Mouse (Mus musculus): Measurements from ENCODE around the gene Dnah17. TPM values are rescaled to one million over a fixed set of nuclear protein-coding genes. Genes with fewer than 3 reads are reported as not detected.

Gene Dnah17
- polyA plus RNA-seq, 1 experiment from 2014 or later, result 0.23 TPM

DNA sequence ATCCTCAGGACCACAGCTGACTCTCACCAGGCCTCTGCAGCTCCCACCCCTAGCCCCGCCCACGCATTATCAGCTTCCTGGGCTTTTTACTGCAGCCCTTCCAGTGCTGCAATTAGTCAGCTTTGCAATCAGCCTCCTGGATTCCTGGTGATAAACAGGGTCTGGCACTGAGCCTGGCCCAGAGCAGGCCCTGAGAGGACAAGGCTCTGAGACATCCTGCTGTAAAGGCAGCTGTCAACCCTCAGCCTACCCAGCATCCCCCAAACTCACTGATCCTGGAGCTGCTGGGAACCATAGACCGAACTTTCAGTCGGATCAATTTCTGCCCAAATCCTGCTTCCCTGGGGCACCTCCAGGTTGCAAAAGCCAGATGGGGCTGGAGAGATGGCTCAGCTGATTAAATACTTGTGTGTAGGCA lies 3.3 kb upstream of the Dnah17 start:
- WGBS, result 43% methylated on average over 4 of the region's 4 CpGs
- no peak overlapping the region for H3K4me2 ChIP-seq (ENCODE audit: low read length)
- H3K4me3 ChIP-seq (ENCODE audit: low read length), result no peak overlapping the region
- ATAC-seq, result peak; percentile 48; the same call in 1 of the 2 replicates
- peaks cover under 1% of the 10 kb centered on the region; the same call in 1 of the 2 replicates for H3K9me3 ChIP-seq (ENCODE audit: control insufficient read depth, low read length)
- no peaks in the 10 kb centered on the region for H3K36me3 ChIP-seq (ENCODE audit: control insufficient read depth, insufficient read depth, low read length)
- no peak overlapping the region for H3K9ac ChIP-seq (ENCODE audit: low read depth, low read length)
- no peaks in the 10 kb centered on the region for H3K27me3 ChIP-seq (replicated peaks; ENCODE audit: control insufficient read depth, insufficient read depth, low read length)
- H3K27ac ChIP-seq (ENCODE audit: low read depth, low read length), result peak overlapping the region; percentile 2; the same call in 1 of the 2 replicates
- no peaks in the 10 kb centered on the region; the same call in 1 of the 2 replicates for H3K4me1 ChIP-seq (ENCODE audit: control insufficient read depth, insufficient read depth, low read depth, low read length)

DNA sequence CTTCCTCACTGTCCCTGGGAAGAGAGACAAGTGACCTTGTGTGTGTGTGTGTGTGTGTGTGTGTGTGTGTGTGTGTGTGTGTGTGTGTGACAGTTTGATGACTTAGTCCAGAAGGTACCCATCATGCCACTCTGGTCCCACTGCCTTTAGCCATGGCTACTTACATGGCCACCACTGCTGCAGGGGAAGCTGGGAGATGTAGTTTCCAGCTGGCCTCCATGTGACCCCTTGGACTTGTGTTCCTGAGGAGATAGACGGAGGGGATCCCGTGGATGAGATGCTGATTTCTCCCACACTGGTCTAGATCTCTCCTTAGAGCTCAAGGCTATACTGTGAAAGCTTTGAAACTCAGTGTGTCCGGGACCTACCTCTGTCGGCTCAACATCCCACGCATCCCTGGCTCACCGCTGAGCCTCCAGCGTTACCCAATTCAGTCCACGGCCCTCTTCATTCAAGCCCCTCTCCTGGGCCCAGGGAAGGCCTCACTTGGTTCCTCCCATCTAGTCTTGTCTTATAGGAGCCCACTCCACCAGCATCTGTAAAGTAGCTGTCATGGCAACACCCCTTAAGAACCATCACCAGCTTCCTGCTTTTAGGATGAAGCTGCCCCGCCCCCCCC lies 2.8 kb upstream of the Dnah17 start:
- Histone ChIP-seq H3K4me3 (ENCODE audit: low read length) (no peak overlapping the region), H3K36me3 (ENCODE audit: control insufficient read depth, insufficient read depth, low read length) (no peaks in the 10 kb centered on the region), H3K27ac (ENCODE audit: low read depth, low read length) (no peak overlapping the region), H3K4me2 (ENCODE audit: low read length) (no peak overlapping the region), H3K27me3 (replicated peaks; ENCODE audit: control insufficient read depth, insufficient read depth, low read length) (no peaks in the 10 kb centered on the region), H3K9me3 (ENCODE audit: control insufficient read depth, low read length) (no peaks in the 10 kb centered on the region), H3K9ac (ENCODE audit: low read depth, low read length) (no peak overlapping the region), H3K4me1 (ENCODE audit: control insufficient read depth, insufficient read depth, low read depth, low read length) (no peaks in the 10 kb centered on the region; the same call in 1 of the 2 replicates)
- 61% methylated on average over 8 of the region's 9 CpGs for WGBS
- peak; percentile 30; the same call in 1 of the 2 replicates for ATAC-seq

- WGBS, result 80% methylated on average over 8 of the region's 8 CpGs
These were observed 1.7 kb upstream of the Dnah17 start for GRCm38 (mm10) chr11:118132136-118132535.

GRCm38 (mm10) chr11:118129812-118130211 lies 622 bp downstream of the Dnah17 start:
- no peaks in the 10 kb centered on the region for H3K36me3 ChIP-seq (ENCODE audit: control insufficient read depth, insufficient read depth, low read length)
- no peak for ATAC-seq

More at GRCm38 (mm10) chr11:118132136-118132535, 1.7 kb upstream of the Dnah17 start:
- Histone ChIP-seq H3K4me1 (ENCODE audit: control insufficient read depth, insufficient read depth, low read depth, low read length) (no peaks in the 10 kb centered on the region; the same call in 1 of the 2 replicates), H3K4me2 (ENCODE audit: low read length) (no peak overlapping the region), H3K27ac (ENCODE audit: low read depth, low read length) (no peak overlapping the region), H3K9me3 (ENCODE audit: control insufficient read depth, low read length) (no peaks in the 10 kb centered on the region), H3K4me3 (ENCODE audit: low read length) (no peak overlapping the region), H3K27me3 (replicated peaks; ENCODE audit: control insufficient read depth, insufficient read depth, low read length) (no peaks in the 10 kb centered on the region), H3K9ac (ENCODE audit: low read depth, low read length) (no peak overlapping the region), H3K36me3 (ENCODE audit: control insufficient read depth, insufficient read depth, low read length) (no peaks in the 10 kb centered on the region)
- ATAC-seq, result no peak

DNA sequence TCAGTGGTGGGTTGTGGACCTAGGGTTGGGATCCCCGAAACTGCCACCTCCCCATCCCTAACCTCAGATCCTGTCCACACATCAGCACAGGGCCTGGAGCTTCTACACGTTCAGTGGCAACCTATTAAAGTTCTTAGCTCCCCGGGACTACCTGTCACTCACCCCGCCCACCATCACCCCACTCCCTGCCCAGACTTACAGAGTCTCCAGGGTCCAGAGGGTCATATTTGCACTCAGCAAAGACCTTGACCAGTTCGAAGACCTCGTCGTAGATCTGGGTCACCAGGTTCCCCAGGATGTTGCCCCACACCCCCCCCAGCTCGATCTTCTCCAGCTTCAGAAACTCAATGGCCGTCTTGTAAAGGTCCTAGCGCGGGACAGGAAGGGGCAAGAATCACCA lies 8.8 kb downstream of the Dnah17 start:
- no peak for ATAC-seq
- Histone ChIP-seq H3K4me1 (ENCODE audit: control insufficient read depth, insufficient read depth, low read depth, low read length) (no peaks in the 10 kb centered on the region), H3K4me2 (ENCODE audit: low read length) (no peak overlapping the region), H3K9me3 (ENCODE audit: control insufficient read depth, low read length) (no peaks in the 10 kb centered on the region), H3K27me3 (replicated peaks; ENCODE audit: control insufficient read depth, insufficient read depth, low read length) (no peaks in the 10 kb centered on the region), H3K4me3 (ENCODE audit: low read length) (no peak overlapping the region), H3K9ac (ENCODE audit: low read depth, low read length) (no peak overlapping the region), H3K36me3 (ENCODE audit: control insufficient read depth, insufficient read depth, low read length) (no peaks in the 10 kb centered on the region), H3K27ac (ENCODE audit: low read depth, low read length) (no peak overlapping the region)
- WGBS, result 91% methylated on average over 11 of the region's 11 CpGs

More at GRCm38 (mm10) chr11:118129812-118130211, 622 bp downstream of the Dnah17 start:
- no peak overlapping the region for H3K9ac ChIP-seq (ENCODE audit: low read depth, low read length)
- no peaks in the 10 kb centered on the region for H3K4me1 ChIP-seq (ENCODE audit: control insufficient read depth, insufficient read depth, low read depth, low read length)
- H3K4me2 ChIP-seq (ENCODE audit: low read length), result no peak overlapping the region
- 90% methylated on average over 2 of the region's 2 CpGs for WGBS
- no peak overlapping the region for H3K27ac ChIP-seq (ENCODE audit: low read depth, low read length)
- H3K9me3 ChIP-seq (ENCODE audit: control insufficient read depth, low read length), result no peaks in the 10 kb centered on the region
- H3K27me3 ChIP-seq (replicated peaks; ENCODE audit: control insufficient read depth, insufficient read depth, low read length), result no peaks in the 10 kb centered on the region
- no peak overlapping the region for H3K4me3 ChIP-seq (ENCODE audit: low read length)

DNA sequence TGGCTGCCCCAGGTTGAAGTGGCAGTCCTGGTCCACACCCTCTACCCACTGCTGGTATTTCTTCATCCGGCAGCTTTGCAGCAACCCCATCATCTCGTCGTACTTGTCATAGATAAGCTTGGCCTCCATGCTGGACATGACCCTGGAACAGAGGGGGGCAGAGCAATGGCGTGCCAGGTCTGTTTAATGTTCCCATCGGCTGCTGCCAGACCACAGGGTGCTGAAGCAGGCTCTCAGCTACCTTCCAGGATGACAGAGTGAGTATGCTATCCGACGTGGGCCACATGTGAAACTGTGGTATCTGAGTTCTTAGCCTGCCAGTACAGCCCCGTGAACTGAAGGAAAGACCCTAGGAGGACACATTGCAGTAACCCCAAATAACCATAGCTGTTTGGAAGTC lies 11.7 kb downstream of the Dnah17 start:
- Histone ChIP-seq H3K4me2 (ENCODE audit: low read length) (no peak overlapping the region), H3K27ac (ENCODE audit: low read depth, low read length) (no peak overlapping the region), H3K9me3 (ENCODE audit: control insufficient read depth, low read length) (no peaks in the 10 kb centered on the region), H3K36me3 (ENCODE audit: control insufficient read depth, insufficient read depth, low read length) (no peaks in the 10 kb centered on the region), H3K27me3 (replicated peaks; ENCODE audit: control insufficient read depth, insufficient read depth, low read length) (no peaks in the 10 kb centered on the region), H3K4me1 (ENCODE audit: control insufficient read depth, insufficient read depth, low read depth, low read length) (no peaks in the 10 kb centered on the region), H3K4me3 (ENCODE audit: low read length) (no peak overlapping the region), H3K9ac (ENCODE audit: low read depth, low read length) (no peak overlapping the region)
- 85% methylated on average over 8 of the region's 8 CpGs for WGBS
- ATAC-seq, result no peak

- WGBS, result 72% methylated on average over 8 of the region's 8 CpGs
- no peaks in the 10 kb centered on the region for H3K36me3 ChIP-seq (ENCODE audit: control insufficient read depth, insufficient read depth, low read length)
- ATAC-seq, result no peak
These were observed 15.8 kb downstream of the Dnah17 start for GRCm38 (mm10) chr11:118114581-118115110.

DNA sequence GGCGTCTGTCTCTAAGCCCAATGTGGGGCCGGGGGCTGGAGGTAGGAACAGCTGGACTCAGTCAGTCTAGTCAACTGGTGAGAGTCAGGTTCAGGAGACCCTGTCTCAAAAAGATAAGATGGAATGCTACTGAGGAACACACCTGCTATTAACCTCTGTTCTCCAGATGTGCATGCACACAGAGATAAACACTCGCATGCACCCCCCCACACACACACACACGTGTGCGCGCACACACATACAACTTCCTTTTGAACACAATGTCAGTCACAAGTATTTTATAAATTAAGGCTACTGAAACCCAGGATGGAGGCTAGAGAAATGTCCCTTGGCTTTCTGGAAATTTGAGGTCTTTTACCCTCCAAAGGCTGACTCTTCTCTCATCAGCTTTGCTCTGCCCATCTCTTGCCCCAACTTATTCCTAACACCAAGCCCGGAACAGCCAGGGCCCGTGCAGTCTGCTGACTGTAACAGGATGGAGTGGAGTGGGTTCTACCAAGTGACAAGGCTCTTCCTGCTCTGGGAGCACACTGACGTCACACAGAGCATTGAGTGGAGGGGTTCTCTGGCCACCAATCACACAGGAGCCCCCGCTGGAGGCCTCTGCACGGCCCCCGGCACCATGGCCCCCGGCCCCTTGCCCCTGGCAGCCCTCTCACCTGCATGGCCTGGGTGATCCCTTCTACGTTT lies 16.8 kb downstream of the Dnah17 start:
- H3K36me3 ChIP-seq (ENCODE audit: control insufficient read depth, insufficient read depth, low read length), result no peaks in the 10 kb centered on the region
- H3K4me2 ChIP-seq (ENCODE audit: low read length), result no peak overlapping the region
- no peak overlapping the region for H3K9ac ChIP-seq (ENCODE audit: low read depth, low read length)
- H3K9me3 ChIP-seq (ENCODE audit: control insufficient read depth, low read length), result no peaks in the 10 kb centered on the region
- no peaks in the 10 kb centered on the region for H3K4me1 ChIP-seq (ENCODE audit: control insufficient read depth, insufficient read depth, low read depth, low read length)
- no peak overlapping the region for H3K27ac ChIP-seq (ENCODE audit: low read depth, low read length)
- no peak for ATAC-seq
- H3K27me3 ChIP-seq (replicated peaks; ENCODE audit: control insufficient read depth, insufficient read depth, low read length), result no peaks in the 10 kb centered on the region
- no peak overlapping the region for H3K4me3 ChIP-seq (ENCODE audit: low read length)
- WGBS, result 85% methylated on average over 14 of the region's 14 CpGs

More at GRCm38 (mm10) chr11:118114581-118115110, 15.8 kb downstream of the Dnah17 start:
- H3K4me3 ChIP-seq (ENCODE audit: low read length), result no peak overlapping the region
- H3K27ac ChIP-seq (ENCODE audit: low read depth, low read length), result no peak overlapping the region
- H3K4me1 ChIP-seq (ENCODE audit: control insufficient read depth, insufficient read depth, low read depth, low read length), result no peaks in the 10 kb centered on the region
- H3K4me2 ChIP-seq (ENCODE audit: low read length), result no peak overlapping the region
- H3K9me3 ChIP-seq (ENCODE audit: control insufficient read depth, low read length), result no peaks in the 10 kb centered on the region
- no peak overlapping the region for H3K9ac ChIP-seq (ENCODE audit: low read depth, low read length)
- H3K27me3 ChIP-seq (replicated peaks; ENCODE audit: control insufficient read depth, insufficient read depth, low read length), result no peaks in the 10 kb centered on the region

DNA sequence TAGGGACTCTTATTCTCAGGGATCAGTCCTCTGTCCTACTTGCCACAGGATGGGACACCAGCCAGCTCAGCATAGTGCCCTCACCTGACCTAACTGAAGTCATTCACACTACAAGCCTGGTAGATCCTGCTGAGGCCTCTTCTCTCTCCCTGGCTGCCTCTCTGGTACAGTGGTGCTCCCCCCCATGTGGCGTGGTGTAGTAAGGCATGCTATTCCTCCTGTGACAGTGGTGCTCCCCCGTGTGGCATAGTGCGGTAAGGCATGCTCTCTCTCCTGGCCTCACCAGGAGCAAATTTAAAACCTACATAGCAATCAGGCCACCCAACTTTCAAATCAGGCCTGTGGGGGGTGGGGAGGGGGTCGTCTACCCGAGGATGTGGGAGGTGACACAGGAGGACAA lies 26.4 kb downstream of the Dnah17 start:
- Histone ChIP-seq H3K9ac (ENCODE audit: low read depth, low read length) (no peak overlapping the region), H3K4me3 (ENCODE audit: low read length) (no peak overlapping the region), H3K4me1 (ENCODE audit: control insufficient read depth, insufficient read depth, low read depth, low read length) (no peaks in the 10 kb centered on the region), H3K4me2 (ENCODE audit: low read length) (no peak overlapping the region), H3K9me3 (ENCODE audit: control insufficient read depth, low read length) (no peaks in the 10 kb centered on the region), H3K36me3 (ENCODE audit: control insufficient read depth, insufficient read depth, low read length) (no peaks in the 10 kb centered on the region), H3K27me3 (replicated peaks; ENCODE audit: control insufficient read depth, insufficient read depth, low read length) (no peaks in the 10 kb centered on the region), H3K27ac (ENCODE audit: low read depth, low read length) (no peak overlapping the region)
- 11% methylated on average over 5 of the region's 5 CpGs for WGBS
- ATAC-seq, result peak; percentile 70; the same call in 1 of the 2 replicates
